Mouse (Mus musculus) E14TG2a.4 (cell line): ENCODE data around the gene Rasgef1b.

Experiments
- CTCF ChIP-seq: conservative IDR thresholded peaks from 2 replicates; pipeline ENCODE4 v1.5.1; 2014; ENCODE audit warnings: low read length
- POU5F1 ChIP-seq: IDR thresholded peaks from 2 replicates; pipeline ENCODE4 v1.6.1; 2014; ENCODE audit warnings: low read length, borderline replicate concordance

DNA sequence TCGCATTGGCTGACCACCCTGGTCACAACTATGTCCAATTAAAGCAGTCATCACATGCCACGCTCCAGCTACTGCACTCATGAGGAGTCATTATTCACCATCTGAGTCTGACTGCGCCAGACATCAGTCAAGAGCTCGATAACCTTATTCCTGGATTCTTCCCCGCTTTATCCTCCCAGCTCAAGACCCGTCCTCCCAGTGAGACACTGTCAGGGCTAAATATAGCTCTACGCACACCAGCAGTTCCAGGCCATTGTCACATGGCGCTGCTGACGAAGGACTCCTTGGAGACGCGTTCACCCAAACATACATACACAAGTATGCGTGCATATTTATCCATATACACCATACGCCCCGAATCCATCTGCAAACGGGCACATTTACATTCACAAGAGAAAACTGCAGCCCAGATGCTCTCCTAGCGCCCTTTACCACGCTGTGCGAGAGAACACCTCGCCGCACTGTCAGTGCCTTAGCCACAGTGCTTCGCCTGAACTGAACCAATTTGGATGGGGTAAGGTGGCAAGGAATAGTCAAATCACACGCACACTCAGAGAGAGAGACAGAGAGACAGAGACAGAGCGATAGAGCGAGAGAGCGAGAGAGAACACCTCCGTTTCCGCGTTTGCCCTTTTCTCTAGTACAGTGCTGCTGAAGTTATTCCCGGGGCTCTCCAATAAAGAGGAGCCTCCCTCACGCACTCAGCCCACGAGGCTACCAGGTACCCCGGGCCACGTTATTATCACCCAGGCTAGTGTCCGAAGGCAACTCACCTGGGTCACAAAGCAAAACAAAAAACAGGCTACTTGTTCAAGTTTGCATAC is 477.3 kb downstream of the Rasgef1b start:
- TF ChIP-seq CTCF (no peak), POU5F1 (no peak)
